Mouse (Mus musculus) heart, adult 18-20 months (tissue): ENCODE data around the gene Afdn. TPM values are rescaled to one million over a fixed set of nuclear protein-coding genes. Genes with fewer than 3 reads are reported as not detected.
"Not testable (repeated sequence)": the region's sequence is repeated elsewhere in the genome, so short reads cannot be mapped to it uniquely, and the experiment has no call there.

Experiments
- DNase-seq, 2 experiments: peaks; one replicate each; pipeline ENCODE4 v3.0.0; 2021 to 2022; ENCODE audit warnings: mixed read lengths in 1 of 2
- total RNA-seq, 2 experiments: library from RNA; stranded (reverse); gene quantifications; 2 replicates each; pipeline ENCODE4 v1.2.3; 2021

Gene Afdn
- total RNA-seq, 2 experiments from 2014 or later = 49.0 to 52.5 TPM

- DNase-seq = no peak
Observed at GRCm38 (mm10) chr17:13777676-13778075, 17.3 kb downstream of the Afdn start.

- DNase-seq = no peak
Observed at GRCm38 (mm10) chr17:13778865-13779264, 18.5 kb downstream of the Afdn start.

- DNase-seq = no peak
Observed at GRCm38 (mm10) chr17:13781948-13782347, 21.6 kb downstream of the Afdn start.

GRCm38 (mm10) chr17:13783469-13783868 lies 23.1 kb downstream of the Afdn start:
- no peak for DNase-seq

- not testable (repeated sequence) for DNase-seq
Observed at GRCm38 (mm10) chr17:13790033-13790432, 29.7 kb downstream of the Afdn start.

- DNase-seq = no peak
Observed at GRCm38 (mm10) chr17:13797691-13798090, 37.4 kb downstream of the Afdn start.

GRCm38 (mm10) chr17:13802836-13803408 lies 42.6 kb downstream of the Afdn start:
- no peak for DNase-seq

GRCm38 (mm10) chr17:13806016-13806415 lies 45.7 kb downstream of the Afdn start:
- no peak for DNase-seq

- DNase-seq = no peak
Observed at GRCm38 (mm10) chr17:13817789-13818188, 57.5 kb downstream of the Afdn start.

- DNase-seq = no peak
Observed at GRCm38 (mm10) chr17:13819342-13819741, 59.0 kb downstream of the Afdn start.

GRCm38 (mm10) chr17:13820676-13821075 lies 60.3 kb downstream of the Afdn start:
- DNase-seq = no peak

GRCm38 (mm10) chr17:13825421-13825820 lies 65.1 kb downstream of the Afdn start:
- DNase-seq = no peak

GRCm38 (mm10) chr17:13830234-13830633 lies 69.9 kb downstream of the Afdn start:
- no peak for DNase-seq

- DNase-seq = peak; percentile 47 to 72
Observed at GRCm38 (mm10) chr17:13830636-13831341, 70.5 kb downstream of the Afdn start.

GRCm38 (mm10) chr17:13835876-13836275 lies 75.5 kb downstream of the Afdn start:
- peak; percentile 36 to 67 for DNase-seq

- peak; percentile 31 to 57 for DNase-seq
Observed at GRCm38 (mm10) chr17:13850175-13850574, 89.8 kb downstream of the Afdn start.

GRCm38 (mm10) chr17:13853883-13854282 lies 93.5 kb downstream of the Afdn start:
- not testable (repeated sequence) for DNase-seq

GRCm38 (mm10) chr17:13855396-13855795 lies 95.1 kb downstream of the Afdn start:
- no peak for DNase-seq

GRCm38 (mm10) chr17:13856429-13857090 lies 96.2 kb downstream of the Afdn start:
- no peak for DNase-seq

- DNase-seq = no peak
Observed at GRCm38 (mm10) chr17:13865340-13865739, 105.0 kb downstream of the Afdn start.

- no peak for DNase-seq
Observed at GRCm38 (mm10) chr17:13866951-13867351, 106.6 kb downstream of the Afdn start.

- DNase-seq = peak; percentile 54 to 61
Observed at GRCm38 (mm10) chr17:13867475-13867874, 107.1 kb downstream of the Afdn start.

GRCm38 (mm10) chr17:13870236-13870635 lies 109.9 kb downstream of the Afdn start:
- DNase-seq = no peak
